Comparison of ENCODE assay signal across 29 mouse cellular contexts in the genomic region with DNA sequence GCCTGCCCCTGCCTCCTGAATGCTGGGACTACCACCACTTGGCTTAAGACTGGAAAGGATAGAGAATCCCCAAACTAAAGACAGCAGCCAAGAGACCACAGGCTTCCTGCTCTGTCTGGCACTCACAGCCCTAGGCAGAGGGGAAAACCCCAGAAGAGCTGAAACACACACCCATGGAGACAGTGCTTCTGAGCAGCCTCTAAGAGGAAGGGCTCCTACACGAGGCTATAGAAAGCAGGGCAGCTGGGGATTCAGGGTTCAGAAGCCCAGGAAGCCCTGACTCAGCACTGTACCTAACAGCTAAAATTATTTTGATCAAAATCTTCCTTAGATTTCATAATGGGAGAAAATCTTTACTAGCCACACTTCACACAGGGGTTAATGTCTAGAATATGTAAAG. TPM values are rescaled to one million over a fixed set of nuclear protein-coding genes. Genes with fewer than 3 reads are reported as not detected.
DNase-seq lines count a peak whose midpoint lies in the region; ATAC-seq lines count a peak whose summit lies in the region.
"Had no signal": no experiment of that assay in that cellular context is flagged by ENCODE, and none has a peak within 500 bp of the region (broad histone marks: within the 10 kb centered on the region; RNA-seq: fewer than 3 reads in every experiment).

No protein-coding gene starts in this region.

- peak; percentile 53 for DNase-seq in A20 (ENCODE audit: low read depth, low spot score)
- peak; percentile 69 for DNase-seq in CD4-positive, CD25-positive, alpha-beta regulatory T cell, adult 2 months (ENCODE audit: low read depth, low spot score)
- peak; percentile 34 for DNase-seq in naive thymus-derived CD4-positive, alpha-beta T cell, adult 2 months (ENCODE audit: low read depth)
- DNase-seq in embryo, embryonic 10 days (ENCODE audit: low spot score), result no peak
- DNase-seq: adrenal gland, adult 8-10 months; B cell, adult 2 months; cerebellum, adult 11-12 months; cerebellum, adult 8-10 months; cerebellum, postnatal 10 days; cerebellum, postnatal 36 days; forebrain, postnatal 0 days; gastrocnemius, adult 2 months; gastrocnemius, postnatal 25 days; heart, adult 18-20 months; heart, postnatal 14 days; heart, postnatal 4 days; kidney, adult 18-20 months; kidney, adult 9 months had no signal

- no peak overlapping the region for H3K9ac ChIP-seq in heart, embryonic 12.5 days
- H3K9ac ChIP-seq: forebrain, embryonic 13.5 days; forebrain, postnatal 0 days; heart, embryonic 13.5 days; hindbrain, embryonic 15.5 days had no signal

- H3K27ac ChIP-seq in heart, embryonic 12.5 days (ENCODE audit: poor library complexity, severe bottlenecking), result no peak overlapping the region
- H3K27ac ChIP-seq: forebrain, embryonic 10.5 days; forebrain, embryonic 13.5 days; gastrocnemius, adult 2 months; heart, embryonic 13.5 days; hindbrain, embryonic 15.5 days had no signal

- H3K9me3 ChIP-seq in heart, embryonic 12.5 days (replicated peaks), result no peaks in the 10 kb centered on the region
- H3K9me3 ChIP-seq: forebrain, embryonic 10.5 days; forebrain, embryonic 13.5 days; heart, embryonic 13.5 days; hindbrain, embryonic 15.5 days had no signal

- peaks cover 2% of the 10 kb centered on the region; the same call in 1 of the 2 replicates for H3K4me1 ChIP-seq in heart, embryonic 12.5 days (replicated peaks)
- H3K4me1 ChIP-seq: forebrain, embryonic 10.5 days; forebrain, embryonic 13.5 days; hindbrain, embryonic 15.5 days had no signal

- WGBS in heart, embryonic 12.5 days, result 53% methylated on average over 1 of the region's 1 CpGs

- peak; percentile 98 for ATAC-seq in activated CD4-positive, CD25-positive, alpha-beta regulatory T cell, adult 4 months
- no peak for ATAC-seq in cerebellum, adult (ENCODE audit: insufficient number of reproducible peaks, low FRiP score, low TSS enrichment)
- ATAC-seq in heart, embryonic 12.5 days (ENCODE audit: insufficient number of reproducible peaks, low FRiP score), result no peak
- ATAC-seq: forebrain, embryonic 13.5 days; forebrain, postnatal 0 days; intestine, embryonic 16.5 days had no signal

- H3K27me3 ChIP-seq in heart, embryonic 12.5 days (replicated peaks), result no peaks in the 10 kb centered on the region
- H3K27me3 ChIP-seq: forebrain, embryonic 13.5 days; heart, embryonic 13.5 days; hindbrain, embryonic 15.5 days had no signal

- no peak overlapping the region for H3K4me2 ChIP-seq in heart, embryonic 12.5 days
- H3K4me2 ChIP-seq: forebrain, embryonic 13.5 days; heart, embryonic 13.5 days; hindbrain, embryonic 15.5 days had no signal

- H3K36me3 ChIP-seq in heart, embryonic 12.5 days, result peaks cover 62% of the 10 kb centered on the region

- H3K4me3 ChIP-seq in heart, embryonic 12.5 days, result no peak overlapping the region
- H3K4me3 ChIP-seq: forebrain, embryonic 10.5 days; forebrain, embryonic 13.5 days; gastrocnemius, adult 2 months; heart, embryonic 13.5 days; hindbrain, embryonic 15.5 days had no signal

RNA-seq across cellular contexts. Expression of gene Kctd5, which starts 11.3 kb away (rescaled TPM):
- 1 to 10 TPM; 5.5 to 6.4 TPM for polyA plus RNA-seq in activated CD4-positive, CD25-positive, alpha-beta regulatory T cell, adult 4 months (2017; shearing (Covaris generic))
- polyA plus RNA-seq in heart, embryonic 12.5 days (2016; fragmentation: Nextera tagmentation; extraction: Ambion mirVana), result 49.0 and 49.2 TPM in 2 replicates

RNA-seq across cellular contexts. Expression of gene Prss27, which starts 46.6 kb away (rescaled TPM):
- polyA plus RNA-seq in activated CD4-positive, CD25-positive, alpha-beta regulatory T cell, adult 4 months (2017; shearing (Covaris generic)), result not detected
- polyA plus RNA-seq in heart, embryonic 12.5 days (2016; fragmentation: Nextera tagmentation; extraction: Ambion mirVana), result 0.35 and 0.41 TPM in 2 replicates
- polyA plus RNA-seq: cortical plate, adult 2 months; embryonic facial prominence, embryonic 11.5 days; forebrain, postnatal 0 days; frontal cortex, adult 2 months had no signal
